Mouse (Mus musculus): ENCODE results near the gene Tmem14a.
"Not testable (repeated sequence)": the region's sequence is repeated elsewhere in the genome, so short reads cannot be mapped to it uniquely, and the experiment has no call there.

GRCm38 (mm10) chr1:21213991-21214692 is 4.2 kb upstream of the Tmem14a start:
- TF ChIP-seq FLI1 (IDR thresholded peaks at IDR 0.05; ENCODE audit: low read length); GATA1 (IDR thresholded peaks at IDR 0.05; ENCODE audit: borderline replicate concordance, low read length): not testable (repeated sequence)
